Mouse (Mus musculus) kidney, postnatal 14 days (tissue): ENCODE results near the gene BC005624.
A peak's percentile ranks its signal among the peaks of the same experiment; 100 is the strongest.

Experiments
- DNase-seq: peaks from one replicate; pipeline ENCODE4 v3.0.0; 2022; ENCODE audit warnings: mixed read lengths

Gene BC005624

DNA sequence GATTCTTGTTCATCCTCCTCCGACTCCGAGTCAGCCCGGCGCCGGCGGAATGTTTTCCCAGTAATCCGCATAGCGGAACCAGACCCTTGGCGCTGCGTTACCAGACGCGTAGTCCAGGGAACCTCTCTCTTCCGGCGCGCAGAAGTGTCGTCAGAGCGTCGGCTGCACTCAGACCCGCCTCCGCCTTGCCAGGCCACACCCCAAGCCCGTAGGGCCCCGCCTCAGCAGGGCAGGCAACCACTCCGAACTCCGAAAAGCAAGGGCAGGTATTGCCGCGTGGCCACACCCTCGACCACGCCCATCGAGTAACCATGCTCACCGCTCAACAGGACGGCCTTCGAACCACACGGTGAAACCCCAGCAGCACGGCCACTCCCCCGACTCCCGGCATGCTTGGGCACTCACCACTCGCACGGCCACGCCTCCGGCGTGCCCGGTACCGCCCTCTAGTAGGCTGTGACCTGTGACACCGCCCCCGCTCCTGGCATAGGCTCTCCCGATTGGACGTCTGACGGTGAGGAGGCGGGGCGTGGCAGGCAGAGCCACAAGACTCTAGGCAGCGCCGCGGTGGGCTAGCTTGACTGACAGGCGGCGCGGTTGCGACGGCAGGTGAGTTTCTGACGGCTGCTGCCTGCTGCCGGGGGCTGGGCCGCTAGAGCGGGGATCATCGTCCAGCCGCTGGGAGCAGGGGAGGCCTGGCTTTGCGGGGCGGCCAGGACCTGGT lies at the start of gene BC005624, which contains the start of gene Usp20:
Gene BC005624 (minus strand): TSS at position 412 of the 724 bp plus-strand sequence.
Gene Usp20 (plus strand): TSS at position 490 of the 724 bp plus-strand sequence.
- DNase-seq: peak; percentile 100

GRCm38 (mm10) chr2:31026642-31027041 lies 44.6 kb upstream of the BC005624 start:
- peak; percentile 43 for DNase-seq

- DNase-seq: peak; percentile 58
Measured at GRCm38 (mm10) chr2:31025458-31025857, 43.5 kb upstream of the BC005624 start.

- DNase-seq: peak; percentile 70
Measured at GRCm38 (mm10) chr2:31024618-31025370, 42.8 kb upstream of the BC005624 start.

DNA sequence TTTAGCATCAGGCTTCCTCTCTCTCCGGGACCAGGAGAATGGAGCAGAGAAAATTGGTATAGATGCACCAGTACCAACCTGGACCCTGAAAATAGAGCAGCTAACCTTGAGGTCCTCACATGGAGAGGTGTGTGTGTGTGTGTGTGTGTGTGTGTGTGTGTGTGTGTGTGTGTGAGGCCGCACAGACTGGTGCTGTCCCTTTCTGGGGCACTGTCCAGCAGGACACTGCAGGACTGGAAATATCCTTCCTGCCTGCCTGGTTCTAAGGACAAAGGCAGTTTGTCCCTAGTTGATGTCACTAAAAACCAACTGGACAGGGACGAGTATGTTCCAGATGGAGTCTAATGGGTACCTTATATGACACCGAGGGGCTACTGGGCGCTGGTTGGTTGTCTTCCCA lies 41.9 kb upstream of the BC005624 start:
- DNase-seq: no peak

DNA sequence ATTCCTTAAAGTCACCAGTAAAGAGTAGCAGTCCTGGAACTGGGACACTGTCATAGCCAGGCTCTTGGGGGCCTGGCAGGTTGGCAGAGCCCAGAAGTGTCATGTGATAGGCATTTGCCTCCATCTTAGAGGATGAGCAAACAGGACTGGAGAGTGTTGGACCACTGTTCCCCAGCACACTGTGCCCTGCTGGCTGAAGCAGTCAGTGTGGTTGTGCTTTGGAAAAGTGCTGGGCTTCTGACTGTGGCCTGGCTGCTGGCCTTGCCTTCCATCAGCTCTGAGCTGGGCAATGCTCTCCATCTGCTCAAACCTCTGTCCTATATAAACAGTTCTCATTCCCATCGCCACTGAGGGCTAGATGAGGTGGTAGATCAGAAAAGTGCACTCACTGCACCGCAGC lies 38.2 kb upstream of the BC005624 start:
- DNase-seq: no peak

DNA sequence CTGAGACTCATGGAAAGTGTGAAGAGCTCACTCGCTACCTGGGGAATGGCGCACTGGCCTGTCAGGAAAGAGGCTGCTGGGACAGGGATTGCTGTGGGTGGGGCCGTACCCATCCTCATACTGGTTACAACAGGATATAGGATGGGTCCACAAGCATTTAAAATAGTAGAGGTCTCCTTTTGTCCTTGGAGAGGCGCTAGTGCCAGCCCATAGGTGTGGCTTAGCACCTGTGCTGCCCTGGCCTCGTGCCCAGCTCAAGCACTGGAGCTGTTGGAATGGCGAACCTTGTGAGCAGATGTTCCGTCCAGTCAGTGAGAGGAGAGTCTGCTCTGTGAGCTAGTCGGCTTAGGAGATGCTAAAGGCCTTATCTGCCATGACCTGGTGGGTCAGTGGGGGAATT lies 37.0 kb upstream of the BC005624 start:
- no peak for DNase-seq

GRCm38 (mm10) chr2:31018519-31018918 lies 36.5 kb upstream of the BC005624 start:
- no peak for DNase-seq

DNA sequence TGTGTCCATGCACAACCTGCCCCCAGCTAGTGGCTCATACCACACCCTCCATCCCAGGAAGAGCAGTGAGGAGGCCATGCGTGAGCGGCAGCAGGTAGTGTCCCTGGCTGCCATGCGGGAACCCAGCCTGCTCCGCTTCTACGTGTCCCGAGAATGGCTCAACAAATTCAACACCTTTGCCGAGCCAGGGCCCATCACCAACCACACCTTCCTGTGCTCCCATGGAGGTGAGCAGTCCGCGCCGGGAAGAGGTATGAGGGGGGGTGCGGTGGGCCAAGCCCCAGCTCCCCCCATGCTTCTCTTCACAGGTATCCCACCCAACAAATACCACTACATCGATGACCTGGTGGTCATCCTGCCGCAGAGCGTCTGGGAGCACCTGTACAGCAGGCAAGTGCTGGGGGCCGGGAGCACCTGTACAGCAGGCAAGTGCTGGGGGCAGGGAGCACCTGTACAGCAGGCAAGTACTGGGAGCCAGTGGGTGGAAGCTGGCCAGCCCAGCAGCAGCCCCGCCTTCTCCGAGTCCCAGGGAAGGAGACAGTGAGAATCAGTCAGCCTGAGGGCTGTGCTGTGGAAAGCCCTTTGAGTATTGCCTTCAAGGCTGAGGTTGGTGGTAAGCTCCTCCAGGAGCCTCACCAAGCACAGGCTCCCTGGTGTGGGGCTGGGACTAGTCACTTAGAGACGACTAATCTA lies 35.8 kb upstream of the BC005624 start:
- DNase-seq: no peak

GRCm38 (mm10) chr2:31013371-31014120 lies 31.5 kb upstream of the BC005624 start:
- DNase-seq: no peak

DNA sequence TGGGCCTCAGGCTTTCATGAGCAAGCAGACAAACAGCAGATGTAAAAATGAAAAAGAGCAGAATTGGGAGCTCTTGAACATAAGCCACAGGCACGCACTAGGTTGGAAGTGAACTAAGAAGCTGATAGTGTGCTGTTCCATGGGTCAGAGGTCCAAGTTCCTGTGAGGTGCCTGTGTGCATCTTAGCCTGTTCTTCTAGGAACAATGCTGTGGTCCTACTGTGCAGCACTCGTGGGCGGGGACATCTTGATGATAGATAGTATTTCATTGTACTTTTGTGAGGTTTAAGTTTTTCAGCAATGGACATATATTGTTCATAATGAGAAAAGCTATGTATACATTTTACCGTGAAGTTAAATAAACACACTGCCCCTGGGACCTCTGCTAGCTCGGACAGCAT lies 25.2 kb upstream of the BC005624 start:
- DNase-seq: no peak

GRCm38 (mm10) chr2:31006434-31006833 lies 24.4 kb upstream of the BC005624 start:
- DNase-seq: no peak

- no peak for DNase-seq
Measured at GRCm38 (mm10) chr2:31005453-31005852, 23.5 kb upstream of the BC005624 start.

- DNase-seq: no peak
Measured at GRCm38 (mm10) chr2:31002857-31003256, 20.9 kb upstream of the BC005624 start.

GRCm38 (mm10) chr2:30998443-30999260 lies 16.7 kb upstream of the BC005624 start:
- no peak for DNase-seq

GRCm38 (mm10) chr2:30995432-30995996 lies 13.5 kb upstream of the BC005624 start:
- peak; percentile 43 for DNase-seq

DNA sequence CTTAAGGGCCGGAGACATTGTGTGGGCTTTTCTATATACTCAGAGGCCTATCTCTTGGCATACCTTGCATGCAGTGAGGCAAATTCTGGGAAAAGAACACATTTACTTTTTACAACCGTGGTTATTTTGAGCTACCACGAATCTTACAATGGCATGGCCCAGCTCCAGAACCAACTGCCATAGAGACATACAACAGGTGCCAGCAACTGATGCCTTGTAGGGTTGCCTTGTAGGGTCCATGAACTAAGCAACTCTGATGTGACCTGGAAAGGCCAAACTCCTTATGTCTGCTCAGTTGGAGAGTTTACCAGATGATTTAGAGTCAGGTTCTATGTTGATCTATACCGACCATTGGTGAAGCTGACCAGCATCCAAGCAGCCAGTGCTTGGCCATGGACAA lies 12.9 kb upstream of the BC005624 start:
- no peak for DNase-seq

- DNase-seq: no peak
Measured at GRCm38 (mm10) chr2:30990221-30990620, 8.2 kb upstream of the BC005624 start.

GRCm38 (mm10) chr2:30985111-30986020 lies 3.4 kb upstream of the BC005624 start:
- peak; percentile 69 for DNase-seq

GRCm38 (mm10) chr2:30983024-30983423 lies 1.0 kb upstream of the BC005624 start:
- DNase-seq: no peak
